Mouse (Mus musculus) MEL (cell line): ENCODE data around the gene Cfap69.

Experiments used
- CTCF ChIP-seq, 3 experiments: IDR thresholded peaks in 2 of 3; conservative IDR thresholded peaks in 1 of 3; 2 replicates each; pipeline ENCODE4 v1.5.1; 2011 to 2012; ENCODE audit warnings: low read length in 3 of 3, low read depth in 2 of 3, mild to moderate bottlenecking in 2 of 3, improper control_type of control experiment in 1 of 3, inconsistent platforms in 1 of 3, mixed read lengths in 1 of 3, moderate library complexity in 1 of 3; ENCODE audit not compliant: control insufficient read depth in 1 of 3, insufficient read depth in 1 of 3, poor library complexity in 1 of 3, severe bottlenecking in 1 of 3
- MAFK ChIP-seq: IDR thresholded peaks from 2 replicates; pipeline ENCODE4 v1.6.1; 2011; ENCODE audit warnings: low read depth, mild to moderate bottlenecking, low read length, improper control_type of control experiment, borderline replicate concordance
- MXI1 ChIP-seq: IDR thresholded peaks from 2 replicates; pipeline ENCODE4 v1.6.1; 2011; ENCODE audit warnings: mild to moderate bottlenecking, low read depth, low read length, improper control_type of control experiment
- TCF12 ChIP-seq: IDR thresholded peaks from 2 replicates; pipeline ENCODE4 v1.6.1; 2014; ENCODE audit warnings: low read depth, mild to moderate bottlenecking, inconsistent platforms, low read length, improper control_type of control experiment, moderate library complexity

DNA sequence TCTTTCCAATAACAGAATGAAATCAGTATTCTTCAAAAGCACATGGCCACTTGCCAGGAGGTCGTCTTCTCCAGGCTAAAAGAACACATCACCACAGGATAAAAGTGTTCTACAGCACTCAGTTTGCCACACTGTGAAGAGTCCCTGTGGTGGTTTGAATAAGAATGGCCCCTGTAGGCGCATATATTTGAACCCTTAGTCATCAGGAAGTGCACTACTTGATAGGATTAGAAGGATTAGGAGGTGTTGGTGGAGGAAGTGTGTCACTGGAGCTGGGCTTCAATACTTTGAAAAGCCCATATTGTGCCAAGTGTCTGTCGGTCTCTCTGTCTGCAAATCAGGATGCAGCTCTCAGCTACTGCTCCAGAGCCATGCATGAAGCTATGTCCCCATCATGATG is 123.7 kb downstream of the Cfap69 start:
- TF ChIP-seq MAFK (no peak), CTCF (IDR thresholded peaks at IDR 0.05 in 2 of 3, conservative IDR thresholded peaks at IDR 0.05 in 1 of 3; ENCODE audit: control insufficient read depth in 1 of 3, insufficient read depth in 1 of 3, low read depth in 2 of 3, low read length in 3 of 3, poor library complexity in 1 of 3, severe bottlenecking in 1 of 3) (no peak), MXI1 (no peak), TCF12 (no peak)
